Mouse (Mus musculus) kidney, adult 9 months (tissue): ENCODE measurements at regions not wholly inside any gene's neighbourhood (a gene's known extent, or its start where the extent isn't known, plus 50 kb on each side); places are given as distances from the start of the nearest gene placed in this dataset.

Experiments used
- DNase-seq: peaks from one replicate; pipeline ENCODE4 v3.0.0; 2022

GRCm38 (mm10) chr10:30257889-30258288 lies 57.5 kb upstream of the Cenpw start:
- DNase-seq: no peak
